Mouse (Mus musculus) kidney, embryonic 14.5 days (tissue): ENCODE results near the gene Sgk1. TPM values are rescaled to one million over a fixed set of nuclear protein-coding genes. Genes with fewer than 3 reads are reported as not detected.

Experiments
- ATAC-seq: fragments of 200-750 bp; cut with Nextera tagmentation; 2 replicates; pipeline ENCODE4 v1.8.0; 2017; ENCODE audit warnings: moderate number of reproducible peaks, mild to moderate bottlenecking, moderate TSS enrichment, moderate library complexity; ENCODE audit not compliant: low FRiP score, low TSS enrichment
- H3K27ac ChIP-seq: fragments of 300-500 bp; sonication (generic); 2 replicates; pipeline ENCODE4 v1.5.1; 2014; ENCODE audit warnings: low read depth, mild to moderate bottlenecking, low read length, moderate library complexity, mixed read lengths
- H3K27me3 ChIP-seq: fragments of 300-500 bp; sonication (generic); 2 replicates; pipeline ENCODE4 v1.6.1; 2014; ENCODE audit warnings: mild to moderate bottlenecking, low read length; ENCODE audit not compliant: control insufficient read depth, insufficient read depth
- H3K36me3 ChIP-seq: fragments of 300-500 bp; sonication (generic); 2 replicates; pipeline ENCODE4 v1.6.1; 2014; ENCODE audit warnings: low read length, mixed read lengths; ENCODE audit not compliant: control insufficient read depth, insufficient read depth
- H3K4me1 ChIP-seq: fragments of 300-500 bp; sonication (generic); 2 replicates; pipeline ENCODE4 v1.6.1; 2014; ENCODE audit warnings: low read length, mixed read lengths; ENCODE audit not compliant: control insufficient read depth, insufficient read depth
- H3K4me2 ChIP-seq: fragments of 300-500 bp; sonication (generic); replicated peaks from 2 replicates; pipeline ENCODE4 v1.6.1; 2014; ENCODE audit warnings: low read depth, mild to moderate bottlenecking, low read length
- H3K4me3 ChIP-seq: fragments of 300-500 bp; sonication (generic); 2 replicates; pipeline ENCODE4 v1.5.1; 2014; ENCODE audit warnings: mild to moderate bottlenecking, low read length
- H3K9ac ChIP-seq: fragments of 300-500 bp; sonication (generic); 2 replicates; pipeline ENCODE4 v1.6.1; 2014; ENCODE audit warnings: low read depth, mild to moderate bottlenecking, low read length, moderate library complexity
- H3K9me3 ChIP-seq: fragments of 300-500 bp; sonication (generic); 2 replicates; pipeline ENCODE4 v1.6.1; 2016; ENCODE audit warnings: low read length; ENCODE audit not compliant: control insufficient read depth
- whole genome bisulfite sequencing: fragments of 180-500 bp; shearing (Covaris S2); extraction: QIAGEN DNeasy Blood & Tissue Kit; methylation state at CpG from one replicate; pipeline ENCODE4 v1.1.7; 2014; 5-methylcytosine and 5-hydroxymethylcytosine counted together
- polyA plus RNA-seq: library from polyadenylated mRNA; unstranded; fragments of >200 nt; fragmentation: Nextera tagmentation; extraction: Ambion mirVana; gene quantifications from 2 replicates; pipeline ENCODE4 v1.2.1, GENCODE M21; 2014

The Sgk1 gene
- polyA plus RNA-seq, 1 experiment from 2014 or later, result 52.1 TPM

- Histone ChIP-seq H3K9me3 (no peaks in the 10 kb centered on the region), H3K4me1 (no peaks in the 10 kb centered on the region), H3K27me3 (no peaks in the 10 kb centered on the region), H3K36me3 (no peaks in the 10 kb centered on the region), H3K4me2 (no peak overlapping the region), H3K4me3 (no peak overlapping the region), H3K27ac (no peak overlapping the region), H3K9ac (no peak overlapping the region)
- no peak for ATAC-seq
- 90% methylated on average over 7 of the region's 7 CpGs for WGBS
Measured at GRCm38 (mm10) chr10:21855338-21855737, 26.6 kb upstream of the Sgk1 start.

- H3K9ac ChIP-seq, result no peak overlapping the region
- H3K4me1 ChIP-seq, result no peaks in the 10 kb centered on the region
- no peak overlapping the region for H3K27ac ChIP-seq
- no peaks in the 10 kb centered on the region for H3K9me3 ChIP-seq
- no peak for ATAC-seq
- H3K4me2 ChIP-seq, result no peak overlapping the region
- H3K4me3 ChIP-seq, result no peak overlapping the region
- no peaks in the 10 kb centered on the region for H3K27me3 ChIP-seq
- H3K36me3 ChIP-seq, result no peaks in the 10 kb centered on the region
- 62% methylated on average over 10 of the region's 10 CpGs for WGBS
Measured at GRCm38 (mm10) chr10:21857676-21858075, 24.3 kb upstream of the Sgk1 start.

GRCm38 (mm10) chr10:21858437-21858974, 23.5 kb upstream of the Sgk1 start:
- Histone ChIP-seq H3K36me3 (no peaks in the 10 kb centered on the region), H3K4me2 (no peak overlapping the region), H3K4me1 (no peaks in the 10 kb centered on the region), H3K9ac (no peak overlapping the region), H3K27me3 (no peaks in the 10 kb centered on the region), H3K9me3 (no peaks in the 10 kb centered on the region), H3K27ac (no peak overlapping the region), H3K4me3 (no peak overlapping the region)
- WGBS, result 45% methylated on average over 7 of the region's 7 CpGs
- ATAC-seq, result no peak

GRCm38 (mm10) chr10:21866504-21866903, 15.5 kb upstream of the Sgk1 start:
- Histone ChIP-seq H3K4me3 (no peak overlapping the region), H3K27ac (no peak overlapping the region), H3K4me1 (0 out of 2 replicates have a peak, but pooled peaks cover 6% of the 10 kb centered on the region), H3K4me2 (no peak overlapping the region), H3K36me3 (no peaks in the 10 kb centered on the region), H3K9me3 (no peaks in the 10 kb centered on the region), H3K9ac (no peak overlapping the region), H3K27me3 (no peaks in the 10 kb centered on the region)
- ATAC-seq, result peak; percentile 57; the same call in 1 of the 2 replicates
- 24% methylated on average over 4 of the region's 4 CpGs for WGBS

- H3K4me2 ChIP-seq, result no peak overlapping the region
- 93% methylated on average over 2 of the region's 2 CpGs for WGBS
- no peak overlapping the region for H3K27ac ChIP-seq
- no peak overlapping the region for H3K4me3 ChIP-seq
- H3K27me3 ChIP-seq, result no peaks in the 10 kb centered on the region
- no peaks in the 10 kb centered on the region for H3K36me3 ChIP-seq
- no peak overlapping the region for H3K9ac ChIP-seq
- 0 out of 2 replicates have a peak, but pooled peaks cover 6% of the 10 kb centered on the region for H3K4me1 ChIP-seq
- no peaks in the 10 kb centered on the region for H3K9me3 ChIP-seq
- no peak for ATAC-seq
Measured at GRCm38 (mm10) chr10:21868221-21868620, 13.8 kb upstream of the Sgk1 start.

- Histone ChIP-seq H3K4me3 (no peak overlapping the region), H3K27ac (no peak overlapping the region), H3K9me3 (no peaks in the 10 kb centered on the region), H3K36me3 (no peaks in the 10 kb centered on the region), H3K4me2 (no peak overlapping the region), H3K9ac (no peak overlapping the region), H3K27me3 (no peaks in the 10 kb centered on the region), H3K4me1 (0 out of 2 replicates have a peak, but pooled peaks cover 6% of the 10 kb centered on the region)
- ATAC-seq, result no peak
- WGBS, result 51% methylated on average over 4 of the region's 4 CpGs
Measured at GRCm38 (mm10) chr10:21868623-21869022, 13.4 kb upstream of the Sgk1 start.

GRCm38 (mm10) chr10:21881837-21882183, 174 bp upstream of the Sgk1 start:
- ATAC-seq, result no peak
- peak overlapping the region; percentile 32 for H3K4me3 ChIP-seq
- H3K9me3 ChIP-seq, result no peaks in the 10 kb centered on the region
- no peak overlapping the region for H3K27ac ChIP-seq
- peak overlapping the region; percentile 71 for H3K4me2 ChIP-seq
- peaks cover 17% of the 10 kb centered on the region; the same call in 1 of the 2 replicates for H3K27me3 ChIP-seq
- H3K36me3 ChIP-seq, result no peaks in the 10 kb centered on the region
- WGBS, result 35% methylated on average over 4 of the region's 4 CpGs
- H3K4me1 ChIP-seq, result peaks cover 12% of the 10 kb centered on the region; the same call in 1 of the 2 replicates
- peak overlapping the region; percentile 36; the same call in 1 of the 2 replicates for H3K9ac ChIP-seq

GRCm38 (mm10) chr10:21883587-21883986, 1.6 kb downstream of the Sgk1 start:
- Histone ChIP-seq H3K4me2 (no peak overlapping the region), H3K27me3 (peaks cover 17% of the 10 kb centered on the region; the same call in 1 of the 2 replicates)
- WGBS, result 4% methylated on average over 12 of the region's 12 CpGs

GRCm38 (mm10) chr10:21884534-21884933, 2.5 kb downstream of the Sgk1 start:
- peaks cover 17% of the 10 kb centered on the region; the same call in 1 of the 2 replicates for H3K27me3 ChIP-seq
- no peak overlapping the region for H3K4me3 ChIP-seq
- H3K4me1 ChIP-seq, result peaks cover 12% of the 10 kb centered on the region; the same call in 1 of the 2 replicates
- peak; percentile 63; the same call in 1 of the 2 replicates for ATAC-seq
- no peak overlapping the region for H3K9ac ChIP-seq
- H3K9me3 ChIP-seq, result no peaks in the 10 kb centered on the region
- WGBS, result 59% methylated on average over 3 of the region's 3 CpGs
- H3K27ac ChIP-seq, result no peak overlapping the region
- H3K4me2 ChIP-seq, result no peak overlapping the region
- no peaks in the 10 kb centered on the region for H3K36me3 ChIP-seq

More at GRCm38 (mm10) chr10:21883587-21883986, 1.6 kb downstream of the Sgk1 start:
- no peaks in the 10 kb centered on the region for H3K9me3 ChIP-seq
- H3K4me3 ChIP-seq, result no peak overlapping the region
- no peak overlapping the region for H3K9ac ChIP-seq
- peaks cover 12% of the 10 kb centered on the region; the same call in 1 of the 2 replicates for H3K4me1 ChIP-seq
- peak; percentile 55; the same call in 1 of the 2 replicates for ATAC-seq
- no peak overlapping the region for H3K27ac ChIP-seq
- no peaks in the 10 kb centered on the region for H3K36me3 ChIP-seq
